Mouse (Mus musculus) CH12.LX (cell line): ENCODE measurements at regions not wholly inside any gene's neighbourhood (a gene's known extent, or its start where the extent isn't known, plus 50 kb on each side); places are given as distances from the start of the nearest gene placed in this dataset.

ENCODE experiments used
- DNase-seq: peaks from one replicate; pipeline ENCODE4 v3.0.0-alpha.2; 2013; ENCODE audit errors: extremely low read depth
- H3K27ac ChIP-seq: 2 replicates; pipeline ENCODE4 v1.5.1; 2012; ENCODE audit warnings: low read depth, mild to moderate bottlenecking, control low read depth, moderate library complexity; ENCODE audit not compliant: insufficient read depth
- H3K27me3 ChIP-seq: replicated peaks from 2 replicates; pipeline ENCODE3; 2012; ENCODE audit warnings: inconsistent platforms
- H3K36me3 ChIP-seq, 2 experiments: replicated peaks in 1 of 2; 2 replicates each; pipeline versions ENCODE3 to v1.6.1; 2012; ENCODE audit warnings: inconsistent platforms in 1 of 2, low read length in 1 of 2, mild to moderate bottlenecking in 1 of 2, mixed read lengths in 1 of 2, moderate library complexity in 1 of 2; ENCODE audit not compliant: control insufficient read depth in 1 of 2, insufficient read depth in 1 of 2
- H3K4me1 ChIP-seq, 2 experiments: 2 replicates each; pipeline ENCODE4 v1.6.1; 2012; ENCODE audit warnings: inconsistent platforms in 1 of 2, moderate library complexity in 1 of 2; ENCODE audit not compliant: insufficient read depth in 2 of 2, control insufficient read depth in 1 of 2
- H3K4me2 ChIP-seq: 2 replicates; pipeline ENCODE4 v1.6.1; 2012; ENCODE audit warnings: low read depth, mild to moderate bottlenecking, control low read depth; ENCODE audit not compliant: poor library complexity, insufficient read depth, severe bottlenecking
- H3K4me3 ChIP-seq, 3 experiments: fragments of 150-350 bp in 1 of 3; sonication (generic) in 1 of 3; replicated peaks in 1 of 3; 2 replicates each; pipeline versions ENCODE3 to v1.5.1; 2011 to 2012; ENCODE audit warnings: low read depth in 2 of 3, low read length in 2 of 3, mild to moderate bottlenecking in 2 of 3, moderate library complexity in 2 of 3, control low read depth in 1 of 3, improper control_type of control experiment in 1 of 3, inconsistent platforms in 1 of 3, mixed read lengths in 1 of 3; ENCODE audit not compliant: poor library complexity in 1 of 3
- H3K79me2 ChIP-seq: replicated peaks from 2 replicates; pipeline ENCODE4 v1.6.1; 2012; ENCODE audit warnings: mild to moderate bottlenecking, moderate library complexity; ENCODE audit not compliant: control insufficient read depth, poor library complexity, insufficient read depth, severe bottlenecking; ENCODE audit errors: extremely low read depth
- H3K9ac ChIP-seq: 2 replicates; pipeline ENCODE4 v1.6.1; 2012; ENCODE audit warnings: low read depth, mild to moderate bottlenecking, control low read depth, moderate library complexity; ENCODE audit not compliant: insufficient read depth
- H3K9me3 ChIP-seq: replicated peaks from 2 replicates; pipeline ENCODE3; 2012; ENCODE audit warnings: low read length, inconsistent platforms, mixed read lengths
- BHLHE40 ChIP-seq: IDR thresholded peaks from 2 replicates; pipeline ENCODE4 v1.6.1; 2011; ENCODE audit warnings: mild to moderate bottlenecking, low read depth, low read length, improper control_type of control experiment
- CHD1 ChIP-seq: IDR thresholded peaks from 2 replicates; pipeline ENCODE4 v1.6.1; 2012; ENCODE audit warnings: low read depth, low read length, improper control_type of control experiment, inconsistent platforms
- E2F4 ChIP-seq: IDR thresholded peaks from 2 replicates; pipeline ENCODE4 v1.6.1; 2011; ENCODE audit warnings: low read depth, low read length, improper control_type of control experiment; ENCODE audit not compliant: insufficient replicate concordance
- ETS1 ChIP-seq: conservative IDR thresholded peaks from 2 replicates; pipeline ENCODE4 v1.6.1; 2012; ENCODE audit warnings: low read depth, mild to moderate bottlenecking, inconsistent platforms, low read length, improper control_type of control experiment, moderate library complexity
- IRF4 ChIP-seq: IDR thresholded peaks from 2 replicates; pipeline ENCODE4 v1.6.1; 2014; ENCODE audit warnings: low read depth, mild to moderate bottlenecking, inconsistent platforms, low read length, improper control_type of control experiment
- JUND ChIP-seq: conservative IDR thresholded peaks from 2 replicates; pipeline ENCODE4 v1.6.1; 2011; ENCODE audit warnings: low read depth, low read length, improper control_type of control experiment
- MAFK ChIP-seq: IDR thresholded peaks from 2 replicates; pipeline ENCODE4 v1.6.1; 2011; ENCODE audit warnings: low read length, improper control_type of control experiment; ENCODE audit not compliant: insufficient replicate concordance
- MAX ChIP-seq: IDR thresholded peaks from 2 replicates; pipeline ENCODE4 v1.6.1; 2011; ENCODE audit warnings: low read length, improper control_type of control experiment
- MAZ ChIP-seq: IDR thresholded peaks from 2 replicates; pipeline ENCODE4 v1.6.1; 2012; ENCODE audit warnings: low read depth, mild to moderate bottlenecking, inconsistent platforms, low read length, improper control_type of control experiment, moderate library complexity
- MEF2A ChIP-seq: IDR thresholded peaks from 2 replicates; pipeline ENCODE4 v1.6.1; 2014; ENCODE audit warnings: low read depth, mild to moderate bottlenecking, inconsistent platforms, low read length, improper control_type of control experiment, borderline replicate concordance
- MXI1 ChIP-seq: IDR thresholded peaks from 2 replicates; pipeline ENCODE4 v1.6.1; 2011; ENCODE audit warnings: mild to moderate bottlenecking, low read depth, low read length, improper control_type of control experiment
- NELFE ChIP-seq: IDR thresholded peaks from 2 replicates; pipeline ENCODE4 v1.6.1; 2011; ENCODE audit warnings: low read depth, low read length, improper control_type of control experiment
- NRF1 ChIP-seq: IDR thresholded peaks from 2 replicates; pipeline ENCODE4 v1.6.1; 2014; ENCODE audit warnings: low read depth, mild to moderate bottlenecking, inconsistent platforms, low read length, improper control_type of control experiment, moderate library complexity
- POLR2AphosphoS2 ChIP-seq: IDR thresholded peaks from 2 replicates; pipeline ENCODE4 v1.6.1; 2011; ENCODE audit warnings: low read depth, low read length, improper control_type of control experiment
- RAD21 ChIP-seq: IDR thresholded peaks from 2 replicates; pipeline ENCODE4 v1.6.1; 2011; ENCODE audit warnings: low read depth, mild to moderate bottlenecking, low read length, improper control_type of control experiment, moderate library complexity
- RCOR1 ChIP-seq: conservative IDR thresholded peaks from 2 replicates; pipeline ENCODE4 v1.6.1; 2012; ENCODE audit warnings: low read depth, mild to moderate bottlenecking, inconsistent platforms, low read length, improper control_type of control experiment
- SIN3A ChIP-seq: IDR thresholded peaks from 2 replicates; pipeline ENCODE4 v1.6.1; 2012; ENCODE audit warnings: low read length, improper control_type of control experiment, inconsistent platforms
- SMC3 ChIP-seq: IDR thresholded peaks from 2 replicates; pipeline ENCODE4 v1.6.1; 2011; ENCODE audit warnings: low read depth, low read length, improper control_type of control experiment
- TCF12 ChIP-seq: IDR thresholded peaks from 2 replicates; pipeline ENCODE4 v1.6.1; 2014; ENCODE audit warnings: low read depth, mild to moderate bottlenecking, inconsistent platforms, low read length, improper control_type of control experiment
- UBTF ChIP-seq: IDR thresholded peaks from 2 replicates; pipeline ENCODE4 v1.6.1; 2012; ENCODE audit warnings: low read depth, mild to moderate bottlenecking, inconsistent platforms, low read length, improper control_type of control experiment, moderate library complexity
- USF1 ChIP-seq: IDR thresholded peaks from 2 replicates; pipeline ENCODE4 v1.6.1; 2014; ENCODE audit warnings: low read depth, mild to moderate bottlenecking, inconsistent platforms, low read length, improper control_type of control experiment
- USF2 ChIP-seq: conservative IDR thresholded peaks from 2 replicates; pipeline ENCODE4 v1.6.1; 2011; ENCODE audit warnings: low read depth, low read length, improper control_type of control experiment
- ZC3H11A ChIP-seq: IDR thresholded peaks from 2 replicates; pipeline ENCODE4 v1.6.1; 2012; ENCODE audit warnings: low read depth, mild to moderate bottlenecking, inconsistent platforms, low read length, improper control_type of control experiment
- ZNF384 ChIP-seq: IDR thresholded peaks from 2 replicates; pipeline ENCODE4 v1.6.1; 2012; ENCODE audit warnings: low read depth, low read length, improper control_type of control experiment, inconsistent platforms
- dilution Hi-C: fragments of 300-500 bp; cut with MboI; formaldehyde crosslinking; loops from 2 replicates; pipeline ENCODE4 v1.14.3; 2020; ENCODE audit warnings: low sequenced_read_pairs; ENCODE audit not compliant: extremely low pct_unique_long_range_greater_than_20kb, extremely low pct_ligation_motif_present
- in situ Hi-C: fragments of 300-500 bp; cut with MboI; formaldehyde crosslinking; loops from 3 replicates; pipeline ENCODE4 v1.14.3; 2019; ENCODE audit warnings: low sequenced_read_pairs, low pct_ligation_motif_present, low pct_unique_long_range_greater_than_20kb, mixed read lengths

- H3K36me3 ChIP-seq = no peaks in the 10 kb centered on the region
These were observed 135.1 kb downstream of the Bcat1 start for GRCm38 (mm10) chr6:144940871-144941380.

DNA sequence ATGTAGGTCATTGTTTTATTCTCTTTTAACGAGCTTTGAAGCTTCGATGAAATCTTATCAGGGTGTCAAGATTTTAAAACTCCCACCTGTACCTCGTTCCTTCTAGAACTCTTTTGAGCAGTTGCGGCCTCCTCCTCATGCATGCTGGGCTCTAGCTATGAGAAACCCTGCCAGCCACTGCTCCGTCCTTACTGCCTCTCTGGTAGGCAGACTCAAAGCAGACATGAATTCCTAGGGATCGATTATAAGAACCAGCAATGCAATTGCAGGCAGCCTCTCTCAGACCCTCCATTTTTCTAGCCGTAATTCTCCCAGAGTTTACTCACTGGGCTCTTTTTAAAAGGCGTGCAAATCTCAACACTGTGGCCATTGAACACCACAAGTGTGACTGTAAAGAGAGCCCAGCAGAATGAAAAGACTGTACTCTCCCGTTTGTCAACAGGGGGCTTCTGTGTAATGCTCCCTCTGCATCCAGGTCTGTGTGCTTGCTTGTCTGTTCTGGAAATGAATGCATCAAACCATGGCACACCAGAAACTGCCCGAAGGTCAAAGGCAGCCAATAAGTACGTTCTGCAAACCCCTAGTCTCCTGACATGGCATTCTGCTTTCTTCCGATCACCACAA, 137.3 kb downstream of the Bcat1 start:
- no peak for DNase-seq
- in situ Hi-C loops (no loop called here), dilution Hi-C loops (no loop called here)
- H3K27me3 ChIP-seq = no peaks in the 10 kb centered on the region
- TF ChIP-seq BHLHE40 (no peak), IRF4 (no peak), NELFE (no peak), TCF12 (no peak), RCOR1 (no peak), E2F4 (no peak), MAX (no peak), SMC3 (no peak), ZC3H11A (no peak), ZNF384 (no peak), MAFK (no peak), SIN3A (no peak), USF2 (no peak), MAZ (no peak)
- no peaks in the 10 kb centered on the region for H3K9me3 ChIP-seq
- no peak overlapping the region for H3K4me2 ChIP-seq
- H3K36me3 ChIP-seq = no peaks in the 10 kb centered on the region
- H3K79me2 ChIP-seq = no peaks in the 10 kb centered on the region
- H3K9ac ChIP-seq = no peak overlapping the region
- no peak overlapping the region for H3K27ac ChIP-seq
- no peaks in the 10 kb centered on the region for H3K4me1 ChIP-seq
- no peak overlapping the region for H3K4me3 ChIP-seq

More at GRCm38 (mm10) chr6:144940871-144941380, 135.1 kb downstream of the Bcat1 start:
- DNase-seq = no peak
- in situ Hi-C loops (no loop called here), dilution Hi-C loops (no loop called here)
- Histone ChIP-seq H3K4me2 (no peak overlapping the region), H3K9me3 (no peaks in the 10 kb centered on the region), H3K4me1 (no peaks in the 10 kb centered on the region), H3K27ac (no peak overlapping the region), H3K79me2 (no peaks in the 10 kb centered on the region), H3K4me3 (no peak overlapping the region), H3K27me3 (no peaks in the 10 kb centered on the region), H3K9ac (no peak overlapping the region)
- no peak for TF ChIP-seq RAD21
- TF ChIP-seq POLR2AphosphoS2 = no peak
- TF ChIP-seq IRF4 = no peak
- no peak for TF ChIP-seq USF1
- TF ChIP-seq MEF2A = no peak
- TF ChIP-seq NRF1 = no peak
- TF ChIP-seq CHD1 = no peak
- TF ChIP-seq MAX = no peak
- TF ChIP-seq MXI1 = no peak
- no peak for TF ChIP-seq ETS1
- no peak for TF ChIP-seq UBTF
- no peak for TF ChIP-seq JUND
- TF ChIP-seq BHLHE40 = no peak
- TF ChIP-seq MAZ = no peak
- TF ChIP-seq TCF12 = no peak
